Mouse (Mus musculus): Measurements from ENCODE around the gene Eps15. TPM values are rescaled to one million over a fixed set of nuclear protein-coding genes. Genes with fewer than 3 reads are reported as not detected.

The Eps15 gene
- polyA plus RNA-seq, 1 experiment: 54.0 TPM

GRCm38 (mm10) chr4:109407701-109408485 is 127.8 kb downstream of the Eps15 start:
- H3K27ac ChIP-seq (ENCODE audit: control insufficient read depth, insufficient read depth, low read depth, low read length, poor library complexity): no peak overlapping the region
- H3K4me3 ChIP-seq (replicated peaks; ENCODE audit: control insufficient read depth, low read depth, low read length): no peak overlapping the region
- H3K4me1 ChIP-seq (ENCODE audit: control insufficient read depth, insufficient read depth, low read length): peaks cover 1% of the 10 kb centered on the region; the same call in 1 of the 2 replicates
- WGBS: 57% methylated on average over 9 of the region's 9 CpGs
- TF ChIP-seq CTCF (IDR thresholded peaks at IDR 0.05; ENCODE audit: control insufficient read depth, insufficient read depth, low read length): no peak
- TF ChIP-seq POLR2A (IDR thresholded peaks at IDR 0.05; ENCODE audit: borderline replicate concordance, control insufficient read depth, low read depth, low read length): no peak

- Histone ChIP-seq H3K4me3 (replicated peaks; ENCODE audit: control insufficient read depth, low read depth, low read length) (no peak overlapping the region), H3K4me1 (ENCODE audit: control insufficient read depth, insufficient read depth, low read length) (peaks cover 1% of the 10 kb centered on the region; the same call in 1 of the 2 replicates), H3K27ac (ENCODE audit: control insufficient read depth, insufficient read depth, low read depth, low read length, poor library complexity) (peak overlapping the region; percentile 48)
- WGBS: 62% methylated on average over 9 of the region's 9 CpGs
- TF ChIP-seq CTCF (IDR thresholded peaks at IDR 0.05; ENCODE audit: control insufficient read depth, insufficient read depth, low read length): no peak
- no peak for TF ChIP-seq POLR2A (IDR thresholded peaks at IDR 0.05; ENCODE audit: borderline replicate concordance, control insufficient read depth, low read depth, low read length)
Measured at GRCm38 (mm10) chr4:109410681-109411376, 130.8 kb downstream of the Eps15 start.

GRCm38 (mm10) chr4:109411377-109411967 is 131.4 kb downstream of the Eps15 start:
- Histone ChIP-seq H3K27ac (ENCODE audit: control insufficient read depth, insufficient read depth, low read depth, low read length, poor library complexity) (peak overlapping the region; percentile 48), H3K4me3 (replicated peaks; ENCODE audit: control insufficient read depth, low read depth, low read length) (no peak overlapping the region), H3K4me1 (ENCODE audit: control insufficient read depth, insufficient read depth, low read length) (peaks cover 1% of the 10 kb centered on the region; the same call in 1 of the 2 replicates)
- WGBS: 61% methylated on average over 6 of the region's 6 CpGs
- TF ChIP-seq POLR2A (IDR thresholded peaks at IDR 0.05; ENCODE audit: borderline replicate concordance, control insufficient read depth, low read depth, low read length) (no peak), CTCF (IDR thresholded peaks at IDR 0.05; ENCODE audit: control insufficient read depth, insufficient read depth, low read length) (no peak)

GRCm38 (mm10) chr4:109412233-109412632 is 132.2 kb downstream of the Eps15 start:
- H3K27ac ChIP-seq (ENCODE audit: control insufficient read depth, insufficient read depth, low read depth, low read length, poor library complexity): no peak overlapping the region
- no peak overlapping the region for H3K4me3 ChIP-seq (replicated peaks; ENCODE audit: control insufficient read depth, low read depth, low read length)
- TF ChIP-seq CTCF (IDR thresholded peaks at IDR 0.05; ENCODE audit: control insufficient read depth, insufficient read depth, low read length): no peak
- no peak for TF ChIP-seq POLR2A (IDR thresholded peaks at IDR 0.05; ENCODE audit: borderline replicate concordance, control insufficient read depth, low read depth, low read length)
- H3K4me1 ChIP-seq (ENCODE audit: control insufficient read depth, insufficient read depth, low read length): peaks cover 1% of the 10 kb centered on the region; the same call in 1 of the 2 replicates
- 72% methylated on average over 5 of the region's 5 CpGs for WGBS

GRCm38 (mm10) chr4:109417998-109418397 is 137.9 kb downstream of the Eps15 start:
- no peak overlapping the region for H3K4me3 ChIP-seq (replicated peaks; ENCODE audit: control insufficient read depth, low read depth, low read length)
- no peaks in the 10 kb centered on the region for H3K4me1 ChIP-seq (ENCODE audit: control insufficient read depth, insufficient read depth, low read length)
- 83% methylated on average over 1 of the region's 1 CpGs for WGBS
- no peak overlapping the region for H3K27ac ChIP-seq (ENCODE audit: control insufficient read depth, insufficient read depth, low read depth, low read length, poor library complexity)
- TF ChIP-seq POLR2A (IDR thresholded peaks at IDR 0.05; ENCODE audit: borderline replicate concordance, control insufficient read depth, low read depth, low read length) (no peak), CTCF (IDR thresholded peaks at IDR 0.05; ENCODE audit: control insufficient read depth, insufficient read depth, low read length) (no peak)

- Histone ChIP-seq H3K27ac (ENCODE audit: control insufficient read depth, insufficient read depth, low read depth, low read length, poor library complexity) (no peak overlapping the region), H3K4me1 (ENCODE audit: control insufficient read depth, insufficient read depth, low read length) (no peaks in the 10 kb centered on the region), H3K4me3 (replicated peaks; ENCODE audit: control insufficient read depth, low read depth, low read length) (no peak overlapping the region)
- 2% methylated on average over 3 of the region's 3 CpGs for WGBS
- TF ChIP-seq POLR2A (IDR thresholded peaks at IDR 0.05; ENCODE audit: borderline replicate concordance, control insufficient read depth, low read depth, low read length): no peak
- TF ChIP-seq CTCF (IDR thresholded peaks at IDR 0.05; ENCODE audit: control insufficient read depth, insufficient read depth, low read length): no peak
Measured at GRCm38 (mm10) chr4:109419017-109419416, 138.9 kb downstream of the Eps15 start.

- H3K27ac ChIP-seq (ENCODE audit: control insufficient read depth, insufficient read depth, low read depth, low read length, poor library complexity): no peak overlapping the region
- no peak for TF ChIP-seq CTCF (IDR thresholded peaks at IDR 0.05; ENCODE audit: control insufficient read depth, insufficient read depth, low read length)
- no peak for TF ChIP-seq POLR2A (IDR thresholded peaks at IDR 0.05; ENCODE audit: borderline replicate concordance, control insufficient read depth, low read depth, low read length)
- WGBS: 84% methylated on average over 4 of the region's 4 CpGs
- H3K4me3 ChIP-seq (replicated peaks; ENCODE audit: control insufficient read depth, low read depth, low read length): no peak overlapping the region
- no peaks in the 10 kb centered on the region for H3K4me1 ChIP-seq (ENCODE audit: control insufficient read depth, insufficient read depth, low read length)
Measured at GRCm38 (mm10) chr4:109419563-109419962, 139.5 kb downstream of the Eps15 start.

Measured in bone marrow, adult 2 months (tissue).